Mouse (Mus musculus) embryonic facial prominence, embryonic 11.5 days (tissue): ENCODE results near the gene Aff4. TPM values are rescaled to one million over a fixed set of nuclear protein-coding genes. Genes with fewer than 3 reads are reported as not detected.
A peak's percentile ranks its signal among the peaks of the same experiment; 100 is the strongest.
"Not testable (repeated sequence)": the region's sequence is repeated elsewhere in the genome, so short reads cannot be mapped to it uniquely, and the experiment has no call there.

Experiments used
- ATAC-seq: fragments of 200-750 bp; cut with Nextera tagmentation; replicated peaks from 2 replicates; pipeline ENCODE4 v1.8.0; 2017; ENCODE audit warnings: low read depth; ENCODE audit not compliant: insufficient number of reproducible peaks, low FRiP score, low TSS enrichment
- DNase-seq: peaks from one replicate; pipeline ENCODE4 v3.0.0-alpha.2; 2015; ENCODE audit warnings: low spot score
- H3K27ac ChIP-seq: fragments of 300-500 bp; sonication (generic); replicated peaks from 2 replicates; pipeline ENCODE4 v1.5.1; 2014; ENCODE audit warnings: mild to moderate bottlenecking, low read depth, low read length, control low read depth
- H3K27me3 ChIP-seq: fragments of 300-500 bp; sonication (generic); 2 replicates; pipeline ENCODE4 v1.6.1; 2014; ENCODE audit warnings: mild to moderate bottlenecking, low read length, moderate library complexity, mixed read lengths; ENCODE audit not compliant: control insufficient read depth, insufficient read depth
- H3K36me3 ChIP-seq: fragments of 300-500 bp; sonication (generic); replicated peaks from 2 replicates; pipeline ENCODE4 v1.6.1; 2014; ENCODE audit warnings: low read depth, mild to moderate bottlenecking, low read length, moderate library complexity, mixed read lengths; ENCODE audit not compliant: control insufficient read depth, insufficient read depth
- H3K4me1 ChIP-seq: fragments of 300-500 bp; sonication (generic); 2 replicates; pipeline ENCODE4 v1.6.1; 2014; ENCODE audit warnings: low read length, mixed read lengths; ENCODE audit not compliant: control insufficient read depth, insufficient read depth
- H3K4me2 ChIP-seq: fragments of 300-500 bp; sonication (generic); 2 replicates; pipeline ENCODE4 v1.6.1; 2014; ENCODE audit warnings: low read depth, mild to moderate bottlenecking, control low read depth, low read length, moderate library complexity
- H3K4me3 ChIP-seq: fragments of 300-500 bp; sonication (generic); 2 replicates; pipeline ENCODE4 v1.5.1; 2014; ENCODE audit warnings: low read depth, low read length, control low read depth
- H3K9ac ChIP-seq: fragments of 300-500 bp; sonication (generic); replicated peaks from 2 replicates; pipeline ENCODE4 v1.6.1; 2014; ENCODE audit warnings: mild to moderate bottlenecking, control low read depth, low read length
- H3K9me3 ChIP-seq: fragments of 300-500 bp; sonication (generic); replicated peaks from 2 replicates; pipeline ENCODE4 v1.6.1; 2016; ENCODE audit warnings: mild to moderate bottlenecking, low read length, inconsistent platforms, mixed read lengths; ENCODE audit not compliant: control insufficient read depth
- WGBS: fragments of 180-500 bp; shearing (Covaris S2); extraction: QIAGEN DNeasy Blood & Tissue Kit; methylation state at CpG from one replicate; pipeline ENCODE4 v1.1.7; 2014; 5-methylcytosine and 5-hydroxymethylcytosine counted together
- polyA plus RNA-seq: library from polyadenylated mRNA; unstranded; fragments of >200 nt; fragmentation: Nextera tagmentation; extraction: Ambion mirVana; gene quantifications from 2 replicates; pipeline ENCODE4 v1.2.1, GENCODE M21; 2014

Aff4 gene
- polyA plus RNA-seq, 1 experiment from 2014 or later, result 38.5 TPM

DNA sequence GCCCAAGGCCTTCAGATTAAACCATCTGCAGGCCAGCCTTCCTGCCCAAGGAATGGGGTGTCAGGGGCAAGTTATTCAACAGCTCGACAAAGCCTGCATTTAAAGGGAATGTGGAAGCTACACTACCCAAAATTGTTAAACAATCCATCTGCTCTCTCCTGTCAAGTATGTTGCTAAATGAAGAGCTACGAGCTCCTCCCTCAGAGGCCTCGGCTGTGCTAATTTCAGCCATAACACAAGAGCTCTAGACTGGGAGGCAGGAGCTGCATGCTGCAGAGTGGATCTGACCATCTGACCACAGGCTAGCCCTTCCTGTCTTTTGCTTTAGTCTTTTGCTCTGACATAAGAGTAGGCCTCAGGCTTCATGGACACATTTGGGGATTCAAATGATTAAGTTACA, 74.6 kb downstream of the Aff4 start:
- H3K4me3 ChIP-seq, result no peak overlapping the region
- H3K9ac ChIP-seq, result no peak overlapping the region
- H3K4me2 ChIP-seq, result no peak overlapping the region
- no peak for ATAC-seq
- DNase-seq, result no peak
- H3K4me1 ChIP-seq, result no peaks in the 10 kb centered on the region
- no peaks in the 10 kb centered on the region for H3K9me3 ChIP-seq
- no peaks in the 10 kb centered on the region; the same call in 1 of the 2 replicates for H3K36me3 ChIP-seq
- no peak overlapping the region for H3K27ac ChIP-seq
- no peaks in the 10 kb centered on the region for H3K27me3 ChIP-seq
- WGBS, result 74% methylated on average over 3 of the region's 3 CpGs

DNA sequence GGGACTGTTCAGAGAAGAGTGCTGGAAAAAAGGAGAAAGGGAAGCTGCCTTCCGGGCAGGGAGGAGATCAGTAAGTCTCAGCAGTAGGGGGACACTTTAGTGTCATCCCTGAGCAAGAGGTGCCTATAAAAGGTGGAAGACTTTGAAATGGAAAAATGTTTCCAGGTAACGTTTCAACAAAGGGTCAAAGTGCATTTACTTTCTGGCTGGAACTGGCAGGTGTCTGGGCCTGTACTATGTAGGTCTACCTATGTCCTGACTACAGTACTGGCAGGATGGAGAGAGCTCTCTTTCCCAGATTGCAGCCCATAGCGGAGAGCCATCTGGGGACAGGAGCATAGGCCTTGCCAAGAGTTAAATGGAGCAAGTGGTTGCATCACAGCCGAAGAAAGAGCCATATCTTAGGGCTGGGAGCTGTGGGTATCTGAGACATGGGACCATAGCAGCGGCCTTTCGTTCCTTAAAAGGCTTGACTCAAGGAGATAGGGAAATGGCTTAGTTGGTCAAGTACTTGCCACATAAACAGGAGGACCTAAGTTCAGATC, 75.2 kb downstream of the Aff4 start:
- ATAC-seq (no peak), DNase-seq (no peak)
- Histone ChIP-seq H3K36me3 (no peaks in the 10 kb centered on the region), H3K9ac (no peak overlapping the region), H3K27me3 (no peaks in the 10 kb centered on the region), H3K27ac (no peak overlapping the region), H3K4me1 (no peaks in the 10 kb centered on the region), H3K4me3 (no peak overlapping the region), H3K9me3 (no peaks in the 10 kb centered on the region), H3K4me2 (no peak overlapping the region)
- 80% methylated on average over 6 of the region's 6 CpGs for WGBS

DNA sequence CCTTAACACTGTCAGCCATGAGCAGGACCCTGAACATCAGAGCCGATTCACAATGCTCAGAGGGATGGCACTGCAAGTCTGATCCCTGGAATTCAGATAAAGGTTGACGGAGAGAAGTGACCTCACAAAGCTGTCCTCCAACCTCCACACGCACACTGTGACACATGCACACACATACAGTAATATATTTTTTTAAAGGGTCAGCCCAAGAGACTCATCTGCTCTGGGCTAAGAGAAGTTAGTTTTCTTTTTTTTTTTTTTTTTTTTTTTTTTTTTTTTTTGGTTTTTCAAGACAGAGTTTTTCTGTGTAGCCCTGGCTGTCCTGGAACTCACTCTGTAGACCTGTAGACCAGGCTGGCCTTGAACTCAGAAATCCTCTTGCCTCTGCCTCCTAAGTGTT, 76.3 kb downstream of the Aff4 start:
- not testable (repeated sequence) for H3K4me2 ChIP-seq, H3K9ac ChIP-seq, ATAC-seq, H3K9me3 ChIP-seq, H3K36me3 ChIP-seq, H3K4me3 ChIP-seq, H3K4me1 ChIP-seq, H3K27me3 ChIP-seq, H3K27ac ChIP-seq, DNase-seq
- 82% methylated on average over 3 of the region's 3 CpGs for WGBS

- H3K4me3 ChIP-seq, result no peak overlapping the region
- no peaks in the 10 kb centered on the region for H3K27me3 ChIP-seq
- ATAC-seq (no peak), DNase-seq (no peak)
- no peaks in the 10 kb centered on the region for H3K9me3 ChIP-seq
- H3K4me2 ChIP-seq, result no peak overlapping the region
- H3K36me3 ChIP-seq, result no peaks in the 10 kb centered on the region
- H3K27ac ChIP-seq, result no peak overlapping the region
- WGBS, result 93% methylated on average over 3 of the region's 3 CpGs
- H3K9ac ChIP-seq, result no peak overlapping the region
- H3K4me1 ChIP-seq, result no peaks in the 10 kb centered on the region
Observed at GRCm38 (mm10) chr11:53427993-53428715, 77.5 kb downstream of the Aff4 start.

GRCm38 (mm10) chr11:53428716-53429057, 78.1 kb downstream of the Aff4 start:
- 95% methylated on average over 5 of the region's 5 CpGs for WGBS
- H3K36me3 ChIP-seq, result no peaks in the 10 kb centered on the region
- no peak overlapping the region for H3K27ac ChIP-seq
- DNase-seq (no peak), ATAC-seq (no peak)
- H3K9me3 ChIP-seq, result no peaks in the 10 kb centered on the region
- no peak overlapping the region for H3K9ac ChIP-seq
- H3K4me2 ChIP-seq, result no peak overlapping the region
- H3K27me3 ChIP-seq, result no peaks in the 10 kb centered on the region
- no peaks in the 10 kb centered on the region for H3K4me1 ChIP-seq
- no peak overlapping the region for H3K4me3 ChIP-seq

DNA sequence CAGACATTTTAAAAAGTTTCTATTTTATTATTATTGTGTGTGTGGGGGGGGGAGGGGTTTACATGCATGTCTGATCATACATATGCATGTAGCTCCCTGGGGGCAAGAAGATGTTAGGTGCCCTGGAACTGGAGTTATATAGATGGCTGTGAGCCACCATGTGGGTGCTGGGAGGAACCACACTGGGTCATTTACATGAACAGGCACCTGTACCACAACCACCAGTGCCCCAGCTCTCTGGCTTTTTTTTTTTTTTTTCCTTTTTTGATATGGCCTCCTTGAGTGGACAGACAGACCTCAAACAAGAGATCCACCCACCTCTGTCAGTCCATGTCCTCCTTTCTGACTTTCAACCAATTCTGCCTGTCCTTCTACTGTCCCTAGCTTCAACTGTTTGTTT, 78.5 kb downstream of the Aff4 start:
- Histone ChIP-seq H3K4me3 (no peak overlapping the region; the same call in 1 of the 2 replicates), H3K9ac (no peak overlapping the region), H3K4me1 (no peaks in the 10 kb centered on the region), H3K27ac (no peak overlapping the region), H3K9me3 (no peaks in the 10 kb centered on the region), H3K27me3 (no peaks in the 10 kb centered on the region), H3K4me2 (no peak overlapping the region), H3K36me3 (no peaks in the 10 kb centered on the region)
- DNase-seq (no peak), ATAC-seq (no peak)

GRCm38 (mm10) chr11:53430300-53430669, 79.7 kb downstream of the Aff4 start:
- Histone ChIP-seq H3K9me3 (no peaks in the 10 kb centered on the region), H3K27me3 (no peaks in the 10 kb centered on the region), H3K27ac (peak overlapping the region; percentile 41; the same call in 1 of the 2 replicates), H3K4me2 (peak overlapping the region; percentile 72), H3K9ac (peak overlapping the region; percentile 83), H3K4me1 (no peaks in the 10 kb centered on the region), H3K36me3 (no peaks in the 10 kb centered on the region), H3K4me3 (peak overlapping the region; percentile 90)
- 2% methylated on average over 34 of the region's 34 CpGs for WGBS
- DNase-seq (peak; percentile 13), ATAC-seq (peak; percentile 9; the same call in 1 of the 2 replicates)

- H3K4me3 ChIP-seq, result peak within 1 kb of the TSS; percentile 90
- no peaks in the 10 kb centered on the region for H3K4me1 ChIP-seq
- peak within 1 kb of the TSS; percentile 41; the same call in 1 of the 2 replicates for H3K27ac ChIP-seq
- no peaks in the 10 kb centered on the region for H3K36me3 ChIP-seq
- DNase-seq (peak; percentile 100), ATAC-seq (peak; percentile 89)
- peak within 1 kb of the TSS; percentile 72 for H3K4me2 ChIP-seq
- H3K9ac ChIP-seq, result peak within 1 kb of the TSS; percentile 83
- H3K27me3 ChIP-seq, result no peaks in the 10 kb centered on the region
- under 1% methylated on average over 44 of the region's 44 CpGs for WGBS
- no peaks in the 10 kb centered on the region for H3K9me3 ChIP-seq
Observed at GRCm38 (mm10) chr11:53430670-53431346, 80.2 kb downstream of the Aff4 start, which contains the start of the genes Uqcrq and Gdf9. Gene Uqcrq (minus strand): TSS chr11:53430831. Gene Gdf9 (plus strand): TSS chr11:53431023.
